Mouse (Mus musculus) layer of hippocampus, postnatal 36 days (tissue): Measurements from ENCODE around the gene Reep6. TPM values are rescaled to one million over a fixed set of nuclear protein-coding genes. Genes with fewer than 3 reads are reported as not detected.

Experiments used
- microRNA-seq, 2 experiments: library from miRNA; unstranded; fragments of <30 nt; microRNA quantifications; one replicate each; pipeline ENCODE4 v1.2.0; 2021
- total RNA-seq, 2 experiments: library from RNA; stranded (reverse); gene quantifications; 2 replicates each; pipeline ENCODE4 v1.2.3; 2021

Reep6 gene
- total RNA-seq, 2 experiments from 2014 or later: 8.6 to 10.3 TPM

Small RNAs within 50 kb of the gene (microRNA-seq; reads per million reads assigned to microRNA genes)
- 0 reads per million in 2 experiments for gene Gm22721

Other genes with a start within 250 kb of the Reep6 start
- gene Sbno2, start 224.4 kb upstream of the Reep6 start, total RNA-seq: 10 to 100 TPM; 17.2 to 20.7 TPM
- gene Stk11, start 214.2 kb upstream of the Reep6 start, total RNA-seq: 10 to 100 TPM; 93.3 to 95.9 TPM
- gene Atp5d, start 191.3 kb upstream of the Reep6 start, total RNA-seq: 100 to 1,000 TPM; 324 to 369 TPM
- gene Cbarp, start 189.1 kb upstream of the Reep6 start, total RNA-seq: 100 to 1,000 TPM; 336 to 379 TPM
- gene Midn, start 181.7 kb upstream of the Reep6 start, total RNA-seq: 10 to 100 TPM; 58.9 to 62.6 TPM
- 10 to 100 TPM; 58.5 to 63.4 TPM for gene Cirbp, start 164.0 kb upstream of the Reep6 start, total RNA-seq
- gene 1600002K03Rik, start 157.0 kb upstream of the Reep6 start, total RNA-seq: 1 to 10 TPM; 6.4 to 6.9 TPM
- gene Efna2, start 150.5 kb upstream of the Reep6 start, total RNA-seq: 1 to 10 TPM; 9.0 to 9.6 TPM
- 10 to 100 TPM; 35.6 to 39.6 TPM for gene Mum1, start 103.5 kb upstream of the Reep6 start, total RNA-seq
- gene Ndufs7, start 80.8 kb upstream of the Reep6 start, total RNA-seq: 100 to 1,000 TPM; 199 to 204 TPM
- 10 to 100 TPM; 37.7 to 39.1 TPM for gene Gamt, start 68.9 kb upstream of the Reep6 start, total RNA-seq
- gene Dazap1, start 68.5 kb upstream of the Reep6 start, total RNA-seq: 100 to 1,000 TPM in 1 of 2 experiments, 10 to 100 TPM in 1; 82.6 to 100 TPM
- 100 to 1,000 TPM; 755 to 823 TPM for gene Rps15, start 37.5 kb upstream of the Reep6 start, total RNA-seq
- gene Apc2, start 34.0 kb upstream of the Reep6 start, total RNA-seq: 10 to 100 TPM; 98.3 to 98.4 TPM
- gene 2310011J03Rik, start 9.4 kb upstream of the Reep6 start, total RNA-seq: 10 to 100 TPM; 22.4 to 23.0 TPM
- gene Pcsk4, start 455 bp upstream of the Reep6 start, total RNA-seq: 1 to 10 TPM; 2.2 to 2.6 TPM
- 1 to 10 TPM; 4.9 to 5.2 TPM for gene Adamtsl5, start 18.5 kb downstream of the Reep6 start, total RNA-seq
- gene Plk5, start 26.5 kb downstream of the Reep6 start, total RNA-seq: 10 to 100 TPM; 23.2 to 23.4 TPM
- 10 to 100 TPM; 18.2 to 18.4 TPM for gene Mex3d, start 57.7 kb downstream of the Reep6 start, total RNA-seq
- 100 to 1,000 TPM; 148 to 156 TPM for gene Mbd3, start 69.6 kb downstream of the Reep6 start, total RNA-seq
- gene Uqcr11, start 76.9 kb downstream of the Reep6 start, total RNA-seq: 100 to 1,000 TPM; 443 to 467 TPM
- 10 to 100 TPM; 30.5 to 30.6 TPM for gene Tcf3, start 103.7 kb downstream of the Reep6 start, total RNA-seq
- under 1 TPM in 1 of 2 experiments, not detected in 1; 0.08 TPM for gene Onecut3, start 164.9 kb downstream of the Reep6 start, total RNA-seq
- under 1 TPM; 0.25 to 0.35 TPM for gene Atp8b3, start 209.2 kb downstream of the Reep6 start, total RNA-seq
- gene Rexo1, start 231.6 kb downstream of the Reep6 start, total RNA-seq: 10 to 100 TPM; 43.9 to 49.3 TPM
- gene Klf16, start 247.4 kb downstream of the Reep6 start, total RNA-seq: 10 to 100 TPM; 51.7 to 56.8 TPM